Mouse (Mus musculus) limb, embryonic 14.5 days (tissue): ENCODE data around the gene Cap2. TPM values are rescaled to one million over a fixed set of nuclear protein-coding genes. Genes with fewer than 3 reads are reported as not detected.
A peak's percentile ranks its signal among the peaks of the same experiment; 100 is the strongest.

Experiments
- ATAC-seq: fragments of 200-750 bp; cut with Nextera tagmentation; 2 replicates; pipeline ENCODE4 v1.8.0; 2017; ENCODE audit warnings: low read depth, moderate number of reproducible peaks, moderate TSS enrichment; ENCODE audit not compliant: low FRiP score
- DNase-seq: peaks from one replicate; pipeline ENCODE4 v3.0.0-alpha.2; 2015; ENCODE audit warnings: low spot score
- H3K27ac ChIP-seq: fragments of 300-500 bp; sonication (generic); replicated peaks from 2 replicates; pipeline ENCODE4 v1.5.1; 2014; ENCODE audit warnings: low read depth, mild to moderate bottlenecking, low read length, moderate library complexity, mixed read lengths
- H3K27me3 ChIP-seq: fragments of 300-500 bp; sonication (generic); 2 replicates; pipeline ENCODE4 v1.6.1; 2014; ENCODE audit warnings: low read length, mixed read lengths; ENCODE audit not compliant: control insufficient read depth, insufficient read depth
- H3K36me3 ChIP-seq: fragments of 300-500 bp; sonication (generic); 2 replicates; pipeline ENCODE4 v1.6.1; 2014; ENCODE audit warnings: mild to moderate bottlenecking, low read length, moderate library complexity, mixed read lengths; ENCODE audit not compliant: control insufficient read depth, insufficient read depth
- H3K4me1 ChIP-seq: fragments of 300-500 bp; sonication (generic); 2 replicates; pipeline ENCODE4 v1.6.1; 2014; ENCODE audit warnings: antibody characterized with exemption, low read length, mixed read lengths; ENCODE audit not compliant: control insufficient read depth, insufficient read depth
- H3K4me2 ChIP-seq: fragments of 300-500 bp; sonication (generic); replicated peaks from 2 replicates; pipeline ENCODE4 v1.6.1; 2014; ENCODE audit warnings: low read depth, mild to moderate bottlenecking, low read length, moderate library complexity; ENCODE audit not compliant: severe bottlenecking
- H3K4me3 ChIP-seq: fragments of 300-500 bp; sonication (generic); replicated peaks from 2 replicates; pipeline ENCODE4 v1.5.1; 2014; ENCODE audit warnings: low read length
- H3K9ac ChIP-seq: fragments of 300-500 bp; sonication (generic); 2 replicates; pipeline ENCODE4 v1.6.1; 2014; ENCODE audit warnings: mild to moderate bottlenecking, low read depth, low read length, moderate library complexity; ENCODE audit not compliant: severe bottlenecking
- H3K9me3 ChIP-seq: fragments of 300-500 bp; sonication (generic); 2 replicates; pipeline ENCODE4 v1.6.1; 2016; ENCODE audit warnings: low read length; ENCODE audit not compliant: control insufficient read depth
- POLR2A ChIP-seq: fragments of 200-500 bp; IDR thresholded peaks from 2 replicates; pipeline ENCODE4 v1.8.0; 2012; ENCODE audit warnings: inconsistent platforms, mild to moderate bottlenecking, moderate library complexity, borderline replicate concordance; ENCODE audit not compliant: insufficient read depth, insufficient read length; ENCODE audit errors: extremely low read depth
- WGBS: fragments of 180-500 bp; shearing (Covaris S2); extraction: QIAGEN DNeasy Blood & Tissue Kit; methylation state at CpG from one replicate; pipeline ENCODE4 v1.1.7; 2014; 5-methylcytosine and 5-hydroxymethylcytosine counted together
- polyA plus RNA-seq, 2 experiments: library from polyadenylated mRNA; depleted of rRNA in 1 of 2; stranded (reverse) in 1 of 2; unstranded in 1 of 2; fragments of >200 nt; fragmentation: Nextera tagmentation in 1 of 2; extraction: Ambion mirVana in 1 of 2; gene quantifications; 2 replicates each; pipeline versions ENCODE4 v1.2.1 to v1.2.3; 2012 to 2014

Cap2 gene
- polyA plus RNA-seq, 2 experiments, result 22.1 to 27.6 TPM

DNA sequence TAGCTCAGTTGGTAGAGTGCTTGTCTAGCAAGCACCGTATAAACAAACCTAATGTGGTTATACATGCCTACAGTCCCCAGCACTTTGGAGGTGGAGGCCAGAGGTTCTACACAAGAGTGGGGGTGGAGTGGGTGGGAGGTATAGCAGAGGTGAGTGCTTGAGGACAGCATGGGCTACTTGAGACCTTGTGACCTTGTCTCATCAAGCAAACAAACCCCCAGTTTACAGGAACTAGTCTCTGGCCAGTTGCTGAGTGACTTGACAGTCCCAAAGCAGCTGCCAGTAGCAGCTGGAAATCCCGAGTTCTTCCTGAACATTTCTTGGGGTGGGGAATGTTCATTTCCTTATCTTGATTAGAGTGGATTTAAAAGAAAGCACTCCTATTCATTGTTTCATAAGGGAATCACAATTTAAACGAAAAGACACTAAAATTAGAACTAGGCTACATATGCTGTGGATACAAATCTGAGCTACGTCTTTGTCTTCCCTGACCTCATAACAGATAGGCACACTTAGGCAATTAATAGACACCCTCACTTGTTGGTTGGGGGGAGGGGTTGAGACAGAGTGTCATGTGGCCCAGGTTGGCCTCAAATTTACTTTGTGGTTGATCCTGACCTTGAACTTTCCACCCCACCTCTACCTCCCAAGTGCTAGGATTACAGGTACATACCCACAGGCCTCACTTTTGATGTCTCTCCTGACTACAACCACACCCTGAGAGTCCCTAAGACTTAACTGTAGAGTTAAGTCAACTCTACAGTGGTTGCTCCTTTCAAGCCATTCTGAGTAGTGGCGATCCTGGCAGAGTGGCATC is 33.5 kb downstream of the Cap2 start:
- no peak overlapping the region for H3K27ac ChIP-seq
- 72% methylated on average over 5 of the region's 5 CpGs for WGBS
- no peaks in the 10 kb centered on the region for H3K36me3 ChIP-seq
- H3K27me3 ChIP-seq, result no peaks in the 10 kb centered on the region
- H3K4me1 ChIP-seq, result 0 out of 2 replicates have a peak, but pooled peaks cover 3% of the 10 kb centered on the region
- no peaks in the 10 kb centered on the region for H3K9me3 ChIP-seq
- TF ChIP-seq POLR2A, result no peak
- ATAC-seq, result no peak
- H3K9ac ChIP-seq, result no peak overlapping the region
- DNase-seq, result peak; percentile 50
- H3K4me2 ChIP-seq, result no peak overlapping the region
- no peak overlapping the region for H3K4me3 ChIP-seq

DNA sequence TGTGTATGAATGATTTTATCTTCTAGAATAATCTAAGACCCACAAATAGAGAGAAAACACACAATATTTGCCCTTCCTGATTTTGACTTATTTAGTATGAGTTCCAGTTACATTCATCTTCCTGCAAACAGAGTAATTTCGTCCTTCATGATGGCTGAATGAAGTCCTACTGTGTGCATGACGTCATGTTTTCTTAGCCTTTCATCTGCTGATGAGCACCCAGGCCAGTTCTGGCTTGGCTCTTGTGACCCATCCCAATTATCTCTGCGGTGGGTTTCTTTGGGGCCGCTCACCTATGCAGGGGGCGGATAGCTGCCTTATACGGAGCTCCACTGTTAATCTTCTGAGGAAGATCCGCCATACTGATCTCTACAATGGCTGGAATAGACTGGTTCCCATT is 37.6 kb downstream of the Cap2 start:
- Histone ChIP-seq H3K4me1 (no peaks in the 10 kb centered on the region), H3K27me3 (no peaks in the 10 kb centered on the region), H3K4me2 (no peak overlapping the region), H3K9me3 (no peaks in the 10 kb centered on the region), H3K4me3 (no peak overlapping the region), H3K27ac (no peak overlapping the region), H3K9ac (no peak overlapping the region), H3K36me3 (no peaks in the 10 kb centered on the region)
- WGBS, result 91% methylated on average over 7 of the region's 7 CpGs
- DNase-seq (no peak), ATAC-seq (no peak)
- no peak for TF ChIP-seq POLR2A

DNA sequence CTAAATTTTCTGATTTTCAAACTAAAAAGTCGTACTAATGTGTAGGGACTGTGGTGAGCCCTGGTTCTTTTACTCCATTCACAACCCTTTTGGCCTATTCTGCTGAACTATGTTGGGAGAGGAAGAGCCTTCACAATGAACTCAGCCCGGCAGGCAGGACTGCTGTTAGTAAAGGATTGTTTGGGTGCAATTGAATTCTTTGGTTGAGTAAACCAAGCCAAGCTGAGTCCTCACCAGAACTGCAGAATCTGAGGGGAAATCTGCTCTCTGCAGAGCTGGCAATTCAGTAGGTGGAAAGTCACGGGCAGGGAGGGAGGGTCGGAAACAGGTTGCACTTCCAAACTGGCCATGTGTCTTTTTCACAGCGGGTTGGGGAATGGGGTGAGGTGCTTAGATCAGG is 39.3 kb downstream of the Cap2 start:
- H3K27ac ChIP-seq, result no peak overlapping the region
- no peak overlapping the region for H3K4me3 ChIP-seq
- no peaks in the 10 kb centered on the region for H3K36me3 ChIP-seq
- 74% methylated on average over 5 of the region's 5 CpGs for WGBS
- TF ChIP-seq POLR2A, result no peak
- no peak overlapping the region for H3K9ac ChIP-seq
- H3K9me3 ChIP-seq, result no peaks in the 10 kb centered on the region
- H3K4me1 ChIP-seq, result no peaks in the 10 kb centered on the region
- ATAC-seq (no peak), DNase-seq (no peak)
- no peaks in the 10 kb centered on the region for H3K27me3 ChIP-seq
- H3K4me2 ChIP-seq, result no peak overlapping the region

- ATAC-seq (no peak), DNase-seq (no peak)
- WGBS, result 91% methylated on average over 7 of the region's 7 CpGs
- Histone ChIP-seq H3K9ac (no peak overlapping the region), H3K4me1 (no peaks in the 10 kb centered on the region), H3K27ac (no peak overlapping the region), H3K27me3 (no peaks in the 10 kb centered on the region), H3K9me3 (no peaks in the 10 kb centered on the region), H3K4me2 (no peak overlapping the region), H3K36me3 (no peaks in the 10 kb centered on the region), H3K4me3 (no peak overlapping the region)
- no peak for TF ChIP-seq POLR2A
These were observed 41.1 kb downstream of the Cap2 start for GRCm38 (mm10) chr13:46542782-46543181.

- no peak for DNase-seq
- H3K4me1 ChIP-seq, result no peaks in the 10 kb centered on the region
- no peaks in the 10 kb centered on the region for H3K9me3 ChIP-seq
- no peak overlapping the region for H3K4me3 ChIP-seq
- 75% methylated on average over 6 of the region's 6 CpGs for WGBS
- H3K9ac ChIP-seq, result no peak overlapping the region
- no peak overlapping the region for H3K4me2 ChIP-seq
- H3K36me3 ChIP-seq, result no peaks in the 10 kb centered on the region
- no peak for TF ChIP-seq POLR2A
- no peaks in the 10 kb centered on the region for H3K27me3 ChIP-seq
- no peak for ATAC-seq
- no peak overlapping the region for H3K27ac ChIP-seq
These were observed 43.0 kb downstream of the Cap2 start for GRCm38 (mm10) chr13:46544608-46545007.
